Mouse (Mus musculus): ENCODE measurements around the gene Gm21985. TPM values are rescaled to one million over a fixed set of nuclear protein-coding genes. Genes with fewer than 3 reads are reported as not detected.
"Not testable (repeated sequence)": the region's sequence is repeated elsewhere in the genome, so short reads cannot be mapped to it uniquely, and the experiment has no call there.

Gene Gm21985
- polyA plus RNA-seq, 1 experiment from 2014 or later, result 3.1 TPM

GRCm38 (mm10) chr2:112432523-112432922, 166.4 kb downstream of the Gm21985 start:
- no peak overlapping the region for H3K27ac ChIP-seq
- 94% methylated on average over 2 of the region's 2 CpGs for WGBS (ENCODE audit: missing documents)
- H3K79me2 ChIP-seq (ENCODE audit: inconsistent target), result no peaks in the 10 kb centered on the region
- H3K4me3 ChIP-seq (ENCODE audit: inconsistent target), result no peak overlapping the region
- H3K36me3 ChIP-seq (ENCODE audit: inconsistent target), result no peaks in the 10 kb centered on the region

GRCm38 (mm10) chr2:112433359-112433758, 167.2 kb downstream of the Gm21985 start:
- no peak overlapping the region for H3K4me3 ChIP-seq (ENCODE audit: inconsistent target)
- WGBS (ENCODE audit: missing documents), result 59% methylated on average over 2 of the region's 2 CpGs
- H3K36me3 ChIP-seq (ENCODE audit: inconsistent target), result no peaks in the 10 kb centered on the region
- peak overlapping the region; percentile 76 for H3K27ac ChIP-seq
- no peaks in the 10 kb centered on the region for H3K79me2 ChIP-seq (ENCODE audit: inconsistent target)

- Histone ChIP-seq H3K79me2 (ENCODE audit: inconsistent target) (no peaks in the 10 kb centered on the region), H3K4me3 (ENCODE audit: inconsistent target) (no peak overlapping the region), H3K27ac (no peak overlapping the region), H3K36me3 (ENCODE audit: inconsistent target) (no peaks in the 10 kb centered on the region)
- 91% methylated on average over 4 of the region's 4 CpGs for WGBS (ENCODE audit: missing documents)
These were observed 170.2 kb downstream of the Gm21985 start for GRCm38 (mm10) chr2:112436292-112436691.

DNA sequence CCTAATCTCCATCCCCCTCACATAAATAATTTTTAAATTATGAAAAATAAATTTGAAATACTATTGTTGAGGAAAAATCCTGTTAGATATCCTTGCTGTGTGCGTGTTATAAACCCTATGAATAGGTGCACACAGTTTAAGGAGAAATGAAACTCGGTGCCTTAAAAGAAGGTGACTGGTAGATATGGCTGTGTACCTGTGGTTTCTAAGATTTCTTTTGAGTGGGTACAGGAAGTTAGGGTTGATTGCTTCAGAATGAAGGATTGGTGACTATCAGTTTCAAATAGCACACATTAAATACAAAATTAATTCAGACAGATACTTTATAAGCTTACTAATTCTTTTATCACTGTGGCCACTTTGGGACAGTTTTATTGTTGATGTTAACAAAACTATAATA, 171.5 kb downstream of the Gm21985 start:
- no peak overlapping the region for H3K27ac ChIP-seq
- H3K4me3 ChIP-seq (ENCODE audit: inconsistent target), result no peak overlapping the region
- no peaks in the 10 kb centered on the region for H3K79me2 ChIP-seq (ENCODE audit: inconsistent target)
- 60% methylated on average over 1 of the region's 2 CpGs for WGBS (ENCODE audit: missing documents)
- no peaks in the 10 kb centered on the region for H3K36me3 ChIP-seq (ENCODE audit: inconsistent target)

GRCm38 (mm10) chr2:112443491-112443890, 177.4 kb downstream of the Gm21985 start:
- Histone ChIP-seq H3K36me3 (ENCODE audit: inconsistent target) (no peaks in the 10 kb centered on the region), H3K79me2 (ENCODE audit: inconsistent target) (no peaks in the 10 kb centered on the region), H3K27ac (peak overlapping the region; percentile 66), H3K4me3 (ENCODE audit: inconsistent target) (no peak overlapping the region)
- 44% methylated on average over 2 of the region's 2 CpGs for WGBS (ENCODE audit: missing documents)

GRCm38 (mm10) chr2:112445511-112445910, 179.4 kb downstream of the Gm21985 start:
- Histone ChIP-seq H3K4me3 (ENCODE audit: inconsistent target) (no peak overlapping the region), H3K27ac (no peak overlapping the region), H3K79me2 (ENCODE audit: inconsistent target) (no peaks in the 10 kb centered on the region), H3K36me3 (ENCODE audit: inconsistent target) (no peaks in the 10 kb centered on the region)

DNA sequence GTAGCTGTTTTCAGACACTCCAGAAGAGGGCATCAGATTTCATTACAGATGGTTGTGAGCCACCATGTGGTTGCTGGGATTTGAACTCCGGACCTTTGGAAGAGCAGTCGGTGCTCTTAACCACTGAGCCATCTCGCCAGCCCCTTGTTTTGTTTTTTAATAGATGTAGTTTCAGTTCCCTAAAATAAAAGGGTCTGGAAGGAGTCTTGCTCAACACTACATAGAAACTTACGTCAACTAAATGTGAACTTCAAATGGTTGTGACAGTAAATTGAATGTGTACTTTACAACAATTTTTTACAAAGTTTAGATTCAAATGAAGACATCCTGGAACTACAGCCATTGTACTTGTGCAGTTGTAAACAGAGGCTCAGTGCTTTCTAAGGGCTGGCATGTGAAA, 181.9 kb downstream of the Gm21985 start:
- not testable (repeated sequence) for H3K79me2 ChIP-seq (ENCODE audit: inconsistent target); H3K36me3 ChIP-seq (ENCODE audit: inconsistent target); H3K4me3 ChIP-seq (ENCODE audit: inconsistent target)
- 4% methylated on average over 3 of the region's 4 CpGs for WGBS (ENCODE audit: missing documents)
- peak overlapping the region; percentile 91 for H3K27ac ChIP-seq

- Histone ChIP-seq H3K79me2 (ENCODE audit: inconsistent target) (no peaks in the 10 kb centered on the region), H3K27ac (peak overlapping the region; percentile 91), H3K36me3 (ENCODE audit: inconsistent target) (no peaks in the 10 kb centered on the region), H3K4me3 (ENCODE audit: inconsistent target) (no peak overlapping the region)
These were observed 182.5 kb downstream of the Gm21985 start for GRCm38 (mm10) chr2:112448510-112449059.

- H3K79me2 ChIP-seq (ENCODE audit: inconsistent target), result no peaks in the 10 kb centered on the region
- WGBS (ENCODE audit: missing documents), result 31% methylated on average over 4 of the region's 4 CpGs
- no peak overlapping the region for H3K4me3 ChIP-seq (ENCODE audit: inconsistent target)
- no peaks in the 10 kb centered on the region for H3K36me3 ChIP-seq (ENCODE audit: inconsistent target)
- no peak overlapping the region; the same call in 1 of the 2 replicates for H3K27ac ChIP-seq
These were observed 183.6 kb downstream of the Gm21985 start for GRCm38 (mm10) chr2:112449597-112450296.

DNA sequence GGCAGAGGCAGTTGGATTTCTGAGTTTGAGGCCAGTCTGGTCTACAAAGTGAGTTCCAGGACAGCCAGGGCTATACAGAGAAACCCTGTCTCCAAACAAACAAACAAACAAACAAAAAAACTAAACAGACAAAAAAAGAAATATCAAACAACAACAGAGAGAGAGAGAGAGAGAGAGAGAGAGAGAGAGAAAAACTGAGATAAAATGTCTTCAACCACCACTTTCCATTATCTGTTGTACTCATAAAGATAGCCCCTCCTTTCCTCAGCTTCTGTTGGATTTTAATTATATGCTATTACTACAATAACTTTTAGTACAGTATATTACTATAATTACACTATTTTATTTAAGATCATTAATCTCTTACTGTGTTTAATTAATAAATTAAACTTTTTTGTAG, 186.4 kb downstream of the Gm21985 start:
- H3K79me2 ChIP-seq (ENCODE audit: inconsistent target), result peaks cover 27% of the 10 kb centered on the region
- H3K27ac ChIP-seq; H3K4me3 ChIP-seq (ENCODE audit: inconsistent target); H3K36me3 ChIP-seq (ENCODE audit: inconsistent target): not testable (repeated sequence)

DNA sequence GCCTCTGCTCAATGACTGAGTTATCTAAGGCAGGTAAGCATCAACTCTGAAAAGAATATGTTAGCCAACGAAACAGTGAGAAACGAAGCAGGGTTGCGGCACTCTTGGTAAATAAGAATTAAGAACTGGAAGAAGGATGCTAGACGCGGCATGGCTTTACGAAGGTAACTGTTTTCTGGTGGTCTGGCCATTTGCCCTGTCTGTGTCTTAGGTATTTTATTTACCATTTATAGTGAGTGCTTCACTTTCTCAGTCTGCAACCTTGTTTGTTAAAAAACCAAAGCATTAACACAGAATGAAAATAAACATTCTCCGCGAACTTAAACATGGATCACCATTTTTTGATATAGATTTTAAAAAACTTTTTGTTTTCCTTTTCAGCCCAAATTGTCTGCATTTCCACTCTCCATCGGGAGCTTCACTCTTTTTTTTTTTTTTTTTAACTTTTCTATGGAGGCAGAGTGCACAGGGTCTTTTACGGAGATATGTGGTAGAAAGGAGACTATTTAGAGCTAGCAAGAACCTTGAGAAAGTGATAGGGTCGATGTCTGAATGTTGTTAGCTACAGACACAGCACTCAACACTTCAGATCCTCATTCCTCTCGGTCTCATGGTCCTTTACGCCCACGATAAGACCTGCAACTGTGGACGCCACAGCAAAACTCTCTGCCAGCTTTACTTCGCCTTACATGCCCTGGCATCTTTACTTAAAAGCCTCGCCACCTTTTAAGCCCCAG, 188.2 kb downstream of the Gm21985 start:
- peak overlapping the region; percentile 80 for H3K27ac ChIP-seq
- WGBS (ENCODE audit: missing documents), result 32% methylated on average over 17 of the region's 17 CpGs
- H3K4me3 ChIP-seq (ENCODE audit: inconsistent target), result peak overlapping the region; percentile 99
- H3K36me3 ChIP-seq (ENCODE audit: inconsistent target), result peaks cover 7% of the 10 kb centered on the region; the same call in 1 of the 2 replicates
- peaks cover 44% of the 10 kb centered on the region for H3K79me2 ChIP-seq (ENCODE audit: inconsistent target)

DNA sequence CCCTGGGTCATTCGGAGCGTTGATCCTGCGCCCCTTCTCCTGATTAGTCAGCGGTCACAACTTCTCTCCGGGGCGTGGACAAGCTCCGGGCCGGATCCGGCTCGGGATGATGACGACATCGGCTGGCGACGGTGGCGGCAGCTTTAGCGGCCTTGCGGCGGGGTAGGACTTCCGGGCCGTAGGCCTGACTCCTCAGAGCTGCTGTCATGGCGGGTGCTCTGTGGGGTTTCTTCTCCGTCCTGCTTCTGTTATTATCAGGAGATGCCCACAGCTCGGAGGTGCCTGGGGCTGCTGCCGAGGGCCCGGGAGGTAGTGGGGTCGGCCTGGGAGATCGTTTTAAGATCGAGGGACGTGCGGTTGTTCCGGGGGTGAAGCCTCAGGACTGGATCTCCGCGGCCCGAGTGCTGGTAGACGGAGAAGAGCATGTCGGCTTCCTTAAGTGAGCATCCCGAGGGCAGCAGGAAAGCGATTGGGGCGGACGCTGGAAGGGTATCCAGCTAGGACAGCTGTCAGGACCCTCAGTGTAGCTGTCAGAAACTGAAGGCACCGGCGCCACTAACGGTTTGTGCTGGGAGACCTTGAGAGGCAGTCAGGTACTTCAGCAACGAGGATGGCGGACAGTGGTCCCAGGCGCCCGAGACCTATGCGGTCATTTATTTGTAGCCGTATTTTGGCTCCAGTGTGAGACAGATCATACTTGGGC, 188.9 kb downstream of the Gm21985 start, which contains the start of gene Emc7:
Emc7 (plus strand) TSS at position 136 of the 703 bp plus-strand sequence.
- Histone ChIP-seq H3K79me2 (ENCODE audit: inconsistent target) (peaks cover 52% of the 10 kb centered on the region), H3K36me3 (ENCODE audit: inconsistent target) (peaks cover 14% of the 10 kb centered on the region), H3K27ac (peak within 1 kb of the TSS; percentile 80), H3K4me3 (ENCODE audit: inconsistent target) (peak within 1 kb of the TSS; percentile 99)
- WGBS (ENCODE audit: missing documents), result 0% methylated on average over 49 of the region's 49 CpGs
